Mouse (Mus musculus): ENCODE measurements around the gene Catsper3. TPM values are rescaled to one million over a fixed set of nuclear protein-coding genes. Genes with fewer than 3 reads are reported as not detected.

The Catsper3 gene
- not detected for total RNA-seq (2023)

DNA sequence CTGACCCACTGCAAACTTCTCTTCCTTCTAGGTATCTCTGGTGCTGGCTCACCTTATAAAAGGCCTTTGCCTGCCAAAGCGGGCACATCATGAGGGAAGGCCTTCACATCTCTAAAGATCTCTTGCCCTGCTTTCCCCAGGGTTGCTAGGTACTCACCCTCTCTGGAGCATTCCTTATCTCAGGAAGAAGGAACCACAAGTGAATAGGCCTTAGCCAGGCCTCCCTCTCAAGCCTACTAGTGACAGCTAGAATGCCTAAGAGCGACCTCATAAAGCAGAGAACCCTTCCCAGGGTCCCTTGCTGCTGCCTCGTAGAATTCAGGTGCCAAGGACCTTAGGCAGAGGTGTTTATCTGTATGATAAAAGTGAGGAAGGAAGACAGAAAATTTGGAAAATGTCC, at the start of gene Catsper3:
Gene Catsper3, plus strand, starts transcription at position 301 of the 400 bp plus-strand sequence.

DNA sequence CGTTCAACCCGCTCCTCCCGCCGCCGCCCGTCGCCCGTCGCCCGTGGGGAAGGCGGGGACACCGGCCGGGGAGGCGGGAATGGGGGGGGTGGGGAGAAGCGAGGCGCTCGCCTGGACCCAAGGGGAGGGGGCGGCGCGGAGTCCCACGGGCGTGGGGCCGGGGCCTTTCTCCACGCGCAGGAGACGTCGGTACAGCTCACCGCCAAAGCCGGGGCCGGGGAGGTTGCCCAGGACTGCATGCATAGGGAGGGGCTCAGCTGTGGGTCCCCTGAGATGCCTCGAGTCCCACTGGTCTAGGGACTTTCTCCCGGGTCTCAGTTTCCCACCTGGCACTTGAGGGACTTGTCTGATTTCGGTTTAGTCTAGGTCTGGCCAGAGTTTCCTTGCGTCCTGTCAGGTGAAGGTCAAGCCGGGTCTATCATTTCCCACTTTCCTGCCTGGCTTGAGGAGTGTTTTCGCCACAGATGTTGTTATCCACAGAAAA, 51.8 kb downstream of the Catsper3 start, which contains the start of gene Pitx1:
Gene Pitx1, minus strand, starts transcription at position 51 of the 484 bp plus-strand sequence.

Other genes starting within 250 kb of the Catsper3 start
- 74.8 TPM for gene Ddx41, start 247.9 kb upstream of the Catsper3 start, total RNA-seq (2023)
- 173 TPM for gene Fam193b, start 213.4 kb upstream of the Catsper3 start, total RNA-seq (2023)
- 102 TPM for gene Tmed9, start 210.8 kb upstream of the Catsper3 start, total RNA-seq (2023)
- gene B4galt7, start 184.7 kb upstream of the Catsper3 start, total RNA-seq (2023) = 31.1 TPM
- 22.6 TPM for gene Caml, start 161.6 kb upstream of the Catsper3 start, total RNA-seq (2023)
- 96.7 TPM for gene Ddx46, start 149.5 kb upstream of the Catsper3 start, total RNA-seq (2023)
- 24.9 TPM for gene B230219D22Rik, start 91.4 kb upstream of the Catsper3 start, total RNA-seq (2023)
- gene Txndc15, start 69.9 kb upstream of the Catsper3 start, total RNA-seq (2023) = 27.5 TPM
- 29.6 TPM for gene Pcbd2, start 57.2 kb upstream of the Catsper3 start, total RNA-seq (2023)
- gene Pitx1, start 51.6 kb downstream of the Catsper3 start, total RNA-seq (2023) = not detected